Mouse (Mus musculus) T-helper 17 cell (primary cell): ENCODE data around the gene Cd3e.

Experiments used
- in situ Hi-C, 2 experiments: fragments of 300-600 bp; cut with MboI, MseI; formaldehyde crosslinking; loops; 1 replicate in 1 of 2; 2 replicates in 1 of 2; pipeline ENCODE4 v1.15.1; 2025; ENCODE audit warnings: high pct_unique_total_duplicates in 2 of 2

The Cd3e gene

GRCm38 (mm10) chr9:45022800-45023199 lies 13.4 kb upstream of the Cd3e start:
- in situ Hi-C loops: loop anchor here in 1 of 2 experiments (10.0 kb wide), 1 partner anchor 372 kb away; the partner anchor contains the start of gene Fxyd2

GRCm38 (mm10) chr9:45018031-45018430 lies 8.6 kb upstream of the Cd3e start:
- in situ Hi-C loops: no loop called here

- in situ Hi-C loops: no loop called here
Measured at GRCm38 (mm10) chr9:45015841-45016240, 6.4 kb upstream of the Cd3e start.

GRCm38 (mm10) chr9:45014879-45015278 lies 5.5 kb upstream of the Cd3e start:
- in situ Hi-C loops: loop anchor here in 1 of 2 experiments (5.0 kb wide), 1 partner anchor 43 kb away; no protein-coding TSS in a partner anchor

- in situ Hi-C loops: loop anchor here in 1 of 2 experiments (5.0 kb wide), 1 partner anchor 39 kb away; no protein-coding TSS in a partner anchor
Measured at GRCm38 (mm10) chr9:45011291-45011690, 1.9 kb upstream of the Cd3e start.

- in situ Hi-C loops: loop anchor here in 1 of 2 experiments (5.0 kb wide), 1 partner anchor 38 kb away; no protein-coding TSS in a partner anchor
Measured at GRCm38 (mm10) chr9:45010461-45010860, 1.0 kb upstream of the Cd3e start.

GRCm38 (mm10) chr9:45008342-45008741 lies 1.1 kb downstream of the Cd3e start:
- in situ Hi-C loops: no loop called here

GRCm38 (mm10) chr9:45007404-45007803 lies 2.0 kb downstream of the Cd3e start:
- in situ Hi-C loops: no loop called here

GRCm38 (mm10) chr9:45000249-45000648 lies 9.2 kb downstream of the Cd3e start:
- in situ Hi-C loops: no loop called here

GRCm38 (mm10) chr9:44999776-45000175 lies 9.7 kb downstream of the Cd3e start:
- in situ Hi-C loops: no loop called here

GRCm38 (mm10) chr9:44999171-44999570 lies 10.3 kb downstream of the Cd3e start:
- in situ Hi-C loops: no loop called here

- in situ Hi-C loops: no loop called here
Measured at GRCm38 (mm10) chr9:44998138-44998537, 11.3 kb downstream of the Cd3e start.

GRCm38 (mm10) chr9:44996590-44996989 lies 12.8 kb downstream of the Cd3e start:
- in situ Hi-C loops: no loop called here

- in situ Hi-C loops: no loop called here
Measured at GRCm38 (mm10) chr9:44994962-44995361, 14.5 kb downstream of the Cd3e start.

- in situ Hi-C loops: no loop called here
Measured at GRCm38 (mm10) chr9:44993268-44993667, 16.2 kb downstream of the Cd3e start.

GRCm38 (mm10) chr9:44992271-44992670 lies 17.2 kb downstream of the Cd3e start:
- in situ Hi-C loops: no loop called here

GRCm38 (mm10) chr9:44991821-44992220 lies 17.6 kb downstream of the Cd3e start:
- in situ Hi-C loops: no loop called here

GRCm38 (mm10) chr9:44986976-44987375 lies 22.5 kb downstream of the Cd3e start:
- in situ Hi-C loops: no loop called here

GRCm38 (mm10) chr9:44986242-44986781 lies 23.1 kb downstream of the Cd3e start:
- in situ Hi-C loops: no loop called here

- in situ Hi-C loops: no loop called here
Measured at GRCm38 (mm10) chr9:44985721-44986161, 23.7 kb downstream of the Cd3e start.

GRCm38 (mm10) chr9:44983001-44983400 lies 26.4 kb downstream of the Cd3e start:
- in situ Hi-C loops: loop anchor here in 1 of 2 experiments (5.0 kb wide), 1 partner anchor 964 kb away; no protein-coding TSS in a partner anchor

- in situ Hi-C loops: loop anchor here in 1 of 2 experiments (5.0 kb wide), 1 partner anchor 965 kb away; no protein-coding TSS in a partner anchor
Measured at GRCm38 (mm10) chr9:44982531-44982930, 26.9 kb downstream of the Cd3e start.

- in situ Hi-C loops: loop anchor here in 1 of 2 experiments (5.0 kb wide), 1 partner anchor 965 kb away; no protein-coding TSS in a partner anchor
Measured at GRCm38 (mm10) chr9:44982081-44982480, 27.3 kb downstream of the Cd3e start.
